Mouse (Mus musculus) ovary, postnatal 36 days (tissue): ENCODE results near the gene Znrf3.
"Not testable (repeated sequence)": the region's sequence is repeated elsewhere in the genome, so short reads cannot be mapped to it uniquely, and the experiment has no call there.

Experiments
- DNase-seq: peaks from one replicate; pipeline ENCODE4 v3.0.0; 2022; ENCODE audit warnings: low spot score, mixed read lengths

Gene Znrf3

GRCm38 (mm10) chr11:5444599-5445451 lies at the start of gene Znrf3:
Gene Znrf3, minus strand, starts transcription at chr11:5444847.
- peak; percentile 95 for DNase-seq

GRCm38 (mm10) chr11:5493869-5494268 lies 49.2 kb upstream of the Znrf3 start:
- DNase-seq, result no peak

GRCm38 (mm10) chr11:5491912-5492311 lies 47.3 kb upstream of the Znrf3 start:
- DNase-seq, result no peak

GRCm38 (mm10) chr11:5490989-5491656 lies 46.5 kb upstream of the Znrf3 start:
- no peak for DNase-seq

- DNase-seq, result not testable (repeated sequence)
Observed at GRCm38 (mm10) chr11:5489433-5489832, 44.8 kb upstream of the Znrf3 start.

GRCm38 (mm10) chr11:5485193-5486011 lies 40.8 kb upstream of the Znrf3 start:
- DNase-seq, result peak; percentile 77

- DNase-seq, result no peak
Observed at GRCm38 (mm10) chr11:5482581-5482980, 37.9 kb upstream of the Znrf3 start.

- DNase-seq, result no peak
Observed at GRCm38 (mm10) chr11:5478831-5479230, 34.2 kb upstream of the Znrf3 start.

GRCm38 (mm10) chr11:5478193-5478592 lies 33.5 kb upstream of the Znrf3 start:
- no peak for DNase-seq

- no peak for DNase-seq
Observed at GRCm38 (mm10) chr11:5476806-5477205, 32.2 kb upstream of the Znrf3 start.

GRCm38 (mm10) chr11:5475556-5476118 lies 31.0 kb upstream of the Znrf3 start:
- DNase-seq, result not testable (repeated sequence)

GRCm38 (mm10) chr11:5474130-5474529 lies 29.5 kb upstream of the Znrf3 start:
- DNase-seq, result no peak

GRCm38 (mm10) chr11:5470055-5470454 lies 25.4 kb upstream of the Znrf3 start:
- DNase-seq, result no peak

GRCm38 (mm10) chr11:5469084-5469483 lies 24.4 kb upstream of the Znrf3 start:
- no peak for DNase-seq

- DNase-seq, result no peak
Observed at GRCm38 (mm10) chr11:5468471-5468870, 23.8 kb upstream of the Znrf3 start.

- no peak for DNase-seq
Observed at GRCm38 (mm10) chr11:5451923-5452322, 7.3 kb upstream of the Znrf3 start.

- no peak for DNase-seq
Observed at GRCm38 (mm10) chr11:5451341-5451740, 6.7 kb upstream of the Znrf3 start.

GRCm38 (mm10) chr11:5450701-5451100 lies 6.1 kb upstream of the Znrf3 start:
- DNase-seq, result no peak

- DNase-seq, result no peak
Observed at GRCm38 (mm10) chr11:5445452-5445953, 856 bp upstream of the Znrf3 start.

- DNase-seq, result peak; percentile 63
Observed at GRCm38 (mm10) chr11:5444234-5444598, 431 bp downstream of the Znrf3 start.

GRCm38 (mm10) chr11:5443511-5444233 lies 975 bp downstream of the Znrf3 start:
- peak; percentile 36 for DNase-seq
